Mouse (Mus musculus) frontal cortex, postnatal 14 days (tissue): ENCODE data around the gene Stk4.

Experiments used
- DNase-seq, 2 experiments: peaks; one replicate each; pipeline ENCODE4 v3.0.0; 2022; ENCODE audit warnings: low spot score in 2 of 2

Stk4 gene

DNA sequence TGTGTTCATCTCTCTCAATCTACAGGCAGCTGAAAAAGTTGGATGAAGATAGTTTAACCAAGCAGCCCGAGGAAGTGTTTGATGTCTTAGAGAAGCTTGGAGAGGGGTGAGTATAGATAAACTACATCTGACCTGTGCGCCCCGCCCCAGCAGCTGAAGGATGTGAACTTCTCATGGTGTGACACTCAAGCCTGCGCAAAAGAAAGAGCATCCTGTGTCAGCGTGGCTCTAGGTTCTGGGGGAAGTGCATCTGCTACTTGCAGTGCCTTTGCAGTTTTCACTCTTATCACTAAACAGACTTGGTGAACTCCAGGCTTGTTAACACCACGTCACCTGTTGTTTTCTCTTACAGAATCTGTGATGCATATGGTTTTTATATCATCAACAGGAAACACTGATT lies 9.4 kb downstream of the Stk4 start:
- DNase-seq: no peak

DNA sequence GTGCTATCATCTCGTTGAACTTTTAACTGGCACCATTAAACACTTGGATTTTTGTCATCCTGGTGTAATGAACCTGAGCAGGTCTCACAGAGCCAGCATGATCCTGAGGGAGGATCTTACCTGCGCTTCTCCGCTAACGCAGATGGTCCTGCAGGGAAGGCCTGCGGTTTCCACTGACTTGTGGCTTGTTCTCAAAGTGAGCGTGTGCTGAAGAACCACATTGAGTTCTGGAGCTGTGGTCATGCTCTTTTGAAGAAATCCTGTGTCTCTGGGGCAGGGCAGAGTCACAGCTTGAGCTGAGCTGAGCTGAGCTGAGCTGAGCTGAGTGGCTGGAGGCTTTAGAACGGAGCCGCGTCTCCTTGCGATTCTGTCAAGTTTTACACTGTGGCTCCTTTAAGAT lies 11.5 kb downstream of the Stk4 start:
- no peak for DNase-seq

GRCm38 (mm10) chr2:164082175-164082574 lies 12.1 kb downstream of the Stk4 start:
- DNase-seq: no peak

- no peak for DNase-seq
Measured at GRCm38 (mm10) chr2:164083609-164084341, 13.7 kb downstream of the Stk4 start.

GRCm38 (mm10) chr2:164084342-164084700 lies 14.2 kb downstream of the Stk4 start:
- no peak for DNase-seq

- no peak for DNase-seq
Measured at GRCm38 (mm10) chr2:164087416-164088017, 17.4 kb downstream of the Stk4 start.

GRCm38 (mm10) chr2:164089508-164089907 lies 19.4 kb downstream of the Stk4 start:
- DNase-seq: no peak

DNA sequence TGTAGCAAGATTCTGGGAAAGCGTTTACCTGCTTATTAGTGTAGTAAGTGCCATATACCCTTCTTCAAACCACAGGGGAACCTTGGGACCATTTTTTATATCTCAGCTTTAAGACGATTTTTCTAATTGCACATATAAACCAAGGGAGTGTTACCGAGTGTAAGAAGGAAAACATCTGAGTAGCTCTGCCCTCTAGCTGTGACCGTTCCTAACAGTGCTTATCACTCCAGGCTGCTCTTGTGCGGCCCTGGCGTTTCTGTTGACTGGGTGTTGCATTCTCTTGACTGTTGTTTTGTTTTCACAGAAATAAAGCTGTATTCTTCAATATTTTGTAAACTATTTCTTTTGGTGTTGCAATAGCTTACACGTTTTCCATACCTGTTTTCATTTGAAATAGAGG lies 24.0 kb downstream of the Stk4 start:
- no peak for DNase-seq

DNA sequence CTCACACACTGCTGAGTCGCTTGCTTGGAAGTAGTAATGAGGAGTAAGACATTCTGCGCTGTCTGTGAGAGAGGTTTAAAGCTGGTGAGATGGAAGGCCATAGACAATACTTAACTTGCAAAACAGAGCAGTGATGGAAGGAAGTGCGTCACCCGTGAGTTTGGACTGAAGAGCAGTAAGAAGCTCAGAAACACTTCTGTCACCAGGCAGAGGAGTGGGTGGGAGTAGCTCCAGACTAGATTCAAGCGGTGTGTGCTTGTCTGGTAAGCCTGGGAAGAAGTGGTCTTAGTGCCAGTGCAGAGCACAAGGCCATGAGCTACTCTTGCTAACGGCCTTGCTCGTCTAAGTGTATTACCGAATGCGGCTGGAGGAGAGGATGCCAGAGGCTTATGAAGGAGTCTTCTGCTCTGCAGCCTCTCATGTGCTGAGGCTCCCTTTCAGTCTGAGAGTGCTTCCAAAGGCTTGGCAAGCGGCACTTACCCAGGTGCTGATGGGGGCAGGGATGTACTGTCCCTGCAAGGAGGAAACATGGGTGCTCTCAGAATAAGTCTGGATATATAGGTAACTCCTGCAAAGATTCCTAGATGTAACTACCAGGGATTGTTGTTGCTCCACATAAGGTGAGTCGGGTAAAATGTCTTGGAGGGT lies 28.6 kb downstream of the Stk4 start:
- no peak for DNase-seq

DNA sequence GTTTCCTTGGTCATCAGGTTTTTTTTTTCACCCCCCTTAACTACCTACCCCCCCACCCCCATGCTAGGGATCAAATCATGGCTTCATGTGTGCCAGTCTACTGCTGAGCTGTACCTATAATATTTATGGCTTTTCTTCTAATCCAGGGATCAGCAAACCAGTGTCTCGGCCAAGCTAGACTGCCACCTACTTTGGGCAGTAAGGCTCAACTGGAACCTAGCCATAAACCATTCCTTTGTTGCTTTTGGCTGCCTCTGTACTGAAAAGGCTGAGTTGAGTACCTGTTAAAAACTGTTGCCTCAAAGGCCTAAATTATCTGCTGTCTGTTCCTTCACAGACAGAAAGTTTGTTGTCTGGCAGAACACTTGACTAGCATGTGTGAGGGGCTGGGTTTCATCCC lies 31.8 kb downstream of the Stk4 start:
- no peak for DNase-seq

DNA sequence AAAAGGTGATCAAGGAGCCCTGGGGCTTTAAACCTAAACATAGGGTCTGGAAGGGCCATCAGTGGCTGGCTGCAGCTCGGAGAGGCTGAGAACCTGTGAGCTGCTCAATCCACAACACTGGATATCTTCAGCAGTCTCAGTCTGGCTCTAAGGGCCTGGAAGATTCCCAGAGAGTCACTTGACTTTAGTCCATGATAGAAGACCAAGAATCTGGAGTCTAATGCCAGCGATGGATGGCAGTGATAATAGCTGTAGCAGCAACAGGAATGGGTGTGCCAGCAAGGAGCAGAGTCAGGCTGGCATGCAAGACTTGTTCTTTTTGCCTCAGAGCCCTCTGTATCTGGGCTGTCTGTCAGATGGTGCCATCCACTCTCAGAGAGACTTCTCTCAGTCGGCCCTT lies 32.2 kb downstream of the Stk4 start:
- no peak for DNase-seq

DNA sequence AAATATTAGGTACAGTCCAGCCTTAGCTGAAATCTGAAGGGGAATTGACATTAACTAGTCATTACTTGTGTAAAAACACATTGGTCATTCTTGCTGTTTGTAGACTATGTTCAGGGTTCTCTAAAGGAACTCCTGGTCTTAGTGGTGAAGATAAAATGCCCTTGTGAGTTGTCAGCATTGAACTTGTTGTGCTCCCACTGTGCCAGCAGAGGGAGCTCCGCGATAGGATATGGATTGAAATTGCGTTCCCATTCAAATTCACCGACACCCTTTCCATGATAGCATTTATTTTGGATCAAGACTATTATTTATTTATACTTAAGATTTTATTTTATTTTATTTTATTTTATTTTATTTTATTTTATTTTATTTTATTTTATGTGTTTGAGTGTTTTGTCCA lies 33.4 kb downstream of the Stk4 start:
- peak in 1 of 2 experiments; percentile 63 for DNase-seq

GRCm38 (mm10) chr2:164106287-164107035 lies 36.3 kb downstream of the Stk4 start:
- DNase-seq: no peak

DNA sequence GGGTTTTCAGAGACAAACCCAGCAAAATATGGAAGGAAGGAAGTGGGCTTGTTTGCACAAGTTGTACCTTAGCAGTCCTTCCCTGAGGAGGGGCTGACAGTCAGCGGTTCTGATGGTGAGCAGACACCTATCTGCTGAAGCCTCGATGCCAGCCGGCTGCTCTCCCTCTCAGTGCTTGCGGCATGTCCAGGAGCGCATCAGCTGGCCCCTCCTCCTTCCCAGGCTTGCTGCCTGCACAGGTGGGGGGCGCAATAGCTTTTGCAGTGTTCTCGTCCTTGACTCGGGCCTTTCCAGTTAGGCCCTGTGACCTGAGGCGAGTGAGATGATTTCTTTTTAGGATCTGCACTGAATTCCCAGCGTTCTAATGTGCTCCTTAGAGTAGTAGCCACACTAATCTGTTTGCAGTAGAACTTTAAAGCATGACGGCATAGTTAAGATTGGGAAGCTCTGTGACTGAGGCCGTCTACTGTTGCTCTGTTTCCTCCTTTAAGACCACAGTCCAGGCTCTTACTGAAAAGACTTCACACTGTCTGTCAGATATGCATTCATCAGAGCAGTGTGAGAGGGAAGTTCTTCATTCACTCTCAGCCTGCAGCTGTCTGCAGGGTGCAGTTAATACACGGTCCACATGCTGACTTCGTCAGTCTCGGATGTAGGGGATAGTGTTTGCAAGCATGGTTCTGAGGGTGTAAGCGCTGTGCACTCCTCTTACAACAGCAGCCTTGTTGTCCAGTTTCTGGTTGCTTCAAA lies 37.2 kb downstream of the Stk4 start:
- DNase-seq: no peak

DNA sequence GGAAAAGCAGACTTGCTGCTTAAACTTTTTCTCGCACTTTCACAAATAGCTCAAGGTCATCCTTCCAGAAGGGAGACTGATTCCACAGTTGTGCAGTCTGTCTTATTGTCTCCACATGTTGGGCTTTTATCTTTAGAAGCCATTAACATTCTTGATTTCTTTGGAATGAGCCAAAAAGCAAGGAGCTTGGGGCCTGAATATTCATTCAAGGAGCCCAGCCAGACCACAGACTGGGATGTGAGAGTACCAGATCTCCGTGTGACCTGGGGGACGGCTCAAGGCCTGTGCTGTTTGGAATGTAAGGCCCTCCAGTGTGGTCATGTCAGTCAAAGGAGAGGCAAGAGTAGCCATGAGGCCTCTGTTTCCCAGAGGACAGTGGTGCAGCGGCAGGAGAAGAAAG lies 38.4 kb downstream of the Stk4 start:
- DNase-seq: no peak

DNA sequence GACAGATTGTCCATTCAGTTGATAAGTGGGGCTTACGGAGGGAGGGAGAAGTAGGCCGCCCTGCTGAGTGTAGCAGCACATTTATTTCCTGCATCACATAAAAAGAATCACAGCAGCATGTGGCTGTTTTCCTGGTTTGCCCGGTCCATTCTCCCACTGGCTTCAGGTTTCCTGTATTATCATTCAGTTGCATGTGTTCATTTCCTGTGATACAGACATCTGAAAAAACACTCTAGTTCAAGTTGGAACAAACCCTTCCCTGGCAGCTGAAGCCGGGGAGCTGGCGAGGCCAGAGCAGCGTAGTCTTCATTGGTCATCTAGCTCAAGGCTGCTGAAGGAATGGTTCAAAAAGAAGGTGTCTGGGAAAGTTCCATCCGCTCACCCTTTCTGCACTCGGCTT lies 41.4 kb downstream of the Stk4 start:
- no peak for DNase-seq

GRCm38 (mm10) chr2:164114051-164114450 lies 43.9 kb downstream of the Stk4 start:
- no peak for DNase-seq

GRCm38 (mm10) chr2:164115531-164115930 lies 45.4 kb downstream of the Stk4 start:
- DNase-seq: no peak

GRCm38 (mm10) chr2:164119503-164119902 lies 49.4 kb downstream of the Stk4 start:
- DNase-seq: no peak

DNA sequence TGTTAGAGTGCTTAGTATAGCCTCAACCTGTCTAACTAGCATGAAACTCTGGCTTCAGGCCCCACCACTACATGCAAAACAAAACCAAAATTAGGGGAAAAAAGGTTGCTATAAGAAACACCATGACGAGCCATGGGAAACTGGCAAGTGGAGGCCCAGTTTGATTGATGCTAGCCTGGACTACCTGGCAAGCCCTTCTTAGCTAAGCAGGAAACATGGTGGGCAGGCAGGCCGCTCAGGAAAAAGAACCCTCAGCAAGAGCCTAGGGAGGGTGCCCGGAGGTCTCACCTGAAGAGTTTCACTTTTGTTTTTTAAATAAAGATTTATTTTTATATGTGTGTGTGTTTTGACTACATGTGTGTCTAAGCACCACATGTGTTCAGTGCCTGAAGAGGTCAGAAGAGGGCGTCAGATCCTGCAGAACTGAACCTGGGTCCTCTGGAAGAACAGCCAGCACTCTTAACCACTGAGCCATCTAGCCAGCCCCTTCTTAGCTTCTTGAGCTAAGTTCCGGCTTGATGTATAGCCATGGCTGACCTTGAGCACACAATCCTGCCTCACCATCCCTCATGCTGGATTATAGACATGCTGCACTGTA lies 53.1 kb downstream of the Stk4 start:
- DNase-seq: no peak

DNA sequence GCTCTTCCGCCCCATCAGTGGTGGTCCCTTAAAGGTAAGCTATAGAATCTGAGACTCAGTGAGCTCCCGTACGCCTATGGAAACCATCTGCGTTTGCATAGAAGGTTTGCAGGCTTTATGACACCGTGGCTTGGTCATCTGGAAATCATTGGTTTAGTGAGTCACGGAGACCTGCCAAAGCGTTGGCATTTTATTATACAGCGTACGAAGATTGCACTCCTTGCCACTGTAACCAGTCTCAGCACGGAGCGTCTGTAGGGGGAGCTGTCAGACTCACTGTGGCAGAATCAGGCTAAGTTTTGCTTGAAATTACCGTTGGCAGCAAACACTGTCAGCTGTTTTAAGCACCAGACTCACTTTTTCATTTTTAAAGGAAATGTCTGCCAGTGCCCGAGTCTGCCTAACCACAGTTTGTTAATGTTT lies 56.4 kb downstream of the Stk4 start:
- peak; percentile 42 to 44 for DNase-seq
